Comparison of ENCODE assay signal across 21 mouse cellular contexts in genomic region chr17:28866921-28867320, GRCm38 (mm10). TPM values are rescaled to one million over a fixed set of nuclear protein-coding genes. Genes with fewer than 3 reads are reported as not detected.
"Had no signal": no experiment of that assay in that cellular context is flagged by ENCODE, and none has a peak within 500 bp of the region (broad histone marks: within the 10 kb centered on the region; RNA-seq: fewer than 3 reads in every experiment).

No protein-coding gene starts in this region.

- ATAC-seq: liver, postnatal 0 days; lung, postnatal 0 days; midbrain, embryonic 16.5 days had no signal

- H3K9ac ChIP-seq: liver, postnatal 0 days; lung, embryonic 15.5 days; midbrain, embryonic 12.5 days; neural tube, embryonic 12.5 days; stomach, embryonic 15.5 days had no signal

- H3K9me3 ChIP-seq: lung, embryonic 15.5 days; midbrain, embryonic 12.5 days; neural tube, embryonic 12.5 days; stomach, embryonic 15.5 days had no signal

- H3K27ac ChIP-seq: lung, embryonic 15.5 days; macrophage; midbrain, embryonic 12.5 days; neural tube, embryonic 12.5 days; stomach, embryonic 15.5 days; stomach, postnatal 0 days had no signal

- DNase-seq: liver, postnatal 0 days; lung, adult 2 months; lung, postnatal 14 days; lung, postnatal 36 days; midbrain, embryonic 14.5 days; right cerebral cortex, postnatal 14 days; thymus, adult 2 months; thymus, postnatal 25 days; thymus, postnatal 4 days had no signal

- H3K36me3 ChIP-seq: lung, embryonic 15.5 days; midbrain, embryonic 12.5 days; neural tube, embryonic 12.5 days; stomach, embryonic 15.5 days had no signal

- H3K27me3 ChIP-seq: lung, embryonic 15.5 days; midbrain, embryonic 12.5 days; neural tube, embryonic 12.5 days; stomach, embryonic 15.5 days had no signal

- H3K4me3 ChIP-seq: lung, embryonic 15.5 days; megakaryocyte, embryonic 14.5 days; midbrain, embryonic 12.5 days; neural tube, embryonic 12.5 days; stomach, embryonic 15.5 days had no signal

- H3K4me1 ChIP-seq: lung, embryonic 15.5 days; megakaryocyte, embryonic 14.5 days; neural tube, embryonic 12.5 days; stomach, embryonic 15.5 days had no signal

- H3K4me2 ChIP-seq: lung, embryonic 15.5 days; midbrain, embryonic 12.5 days; neural tube, embryonic 12.5 days; stomach, embryonic 15.5 days had no signal

RNA-seq across cellular contexts. Expression of gene Pnpla1, which starts 8.7 kb away (rescaled TPM):
- total RNA-seq: monocyte, adult 5-6 weeks; neutrophil, adult 5-6 weeks had no signal
- polyA plus RNA-seq: lung, embryonic 15.5 days; macrophage; midbrain, embryonic 12.5 days; midbrain, embryonic 14.5 days; midbrain, embryonic 16.5 days; neural tube, embryonic 12.5 days; spleen, adult 2 months had no signal
